Mouse (Mus musculus) heart, embryonic 16.5 days (tissue): ENCODE data around the gene Habp2. TPM values are rescaled to one million over a fixed set of nuclear protein-coding genes. Genes with fewer than 3 reads are reported as not detected.

Source experiments
- ATAC-seq: fragments of 200-750 bp; cut with Nextera tagmentation; replicated peaks from 2 replicates; pipeline ENCODE4 v1.8.0; 2017; ENCODE audit warnings: moderate number of reproducible peaks; ENCODE audit not compliant: insufficient read depth, low FRiP score; ENCODE audit errors: extremely low read depth
- H3K27ac ChIP-seq: fragments of 300-500 bp; sonication (generic); 2 replicates; pipeline ENCODE4 v1.5.1; 2014; ENCODE audit warnings: mild to moderate bottlenecking, low read length, control low read depth, moderate library complexity
- H3K27me3 ChIP-seq: fragments of 300-500 bp; sonication (generic); 2 replicates; pipeline ENCODE4 v1.6.1; 2014; ENCODE audit warnings: low read length, mixed read lengths; ENCODE audit not compliant: control insufficient read depth, insufficient read depth
- H3K36me3 ChIP-seq: fragments of 300-500 bp; sonication (generic); 2 replicates; pipeline ENCODE4 v1.6.1; 2014; ENCODE audit not compliant: control insufficient read depth, insufficient read depth
- H3K4me1 ChIP-seq: fragments of 300-500 bp; sonication (generic); 2 replicates; pipeline ENCODE4 v1.6.1; 2014; ENCODE audit warnings: low read length, mixed read lengths; ENCODE audit not compliant: control insufficient read depth, insufficient read depth
- H3K4me2 ChIP-seq: fragments of 300-500 bp; sonication (generic); 2 replicates; pipeline ENCODE4 v1.6.1; 2014; ENCODE audit warnings: low read depth, mild to moderate bottlenecking, control low read depth, low read length
- H3K4me3 ChIP-seq: fragments of 300-500 bp; sonication (generic); 2 replicates; pipeline ENCODE4 v1.5.1; 2014; ENCODE audit warnings: mild to moderate bottlenecking, control low read depth, low read length
- H3K9ac ChIP-seq: fragments of 300-500 bp; sonication (generic); 2 replicates; pipeline ENCODE4 v1.6.1; 2014; ENCODE audit warnings: low read length, control low read depth
- H3K9me3 ChIP-seq: fragments of 300-500 bp; sonication (generic); replicated peaks from 2 replicates; pipeline ENCODE4 v1.6.1; 2016; ENCODE audit warnings: low read length; ENCODE audit not compliant: control insufficient read depth
- WGBS: fragments of 180-500 bp; shearing (Covaris S2); extraction: QIAGEN DNeasy Blood & Tissue Kit; methylation state at CpG from one replicate; pipeline ENCODE4 v1.1.7; 2014; 5-methylcytosine and 5-hydroxymethylcytosine counted together
- polyA plus RNA-seq: library from polyadenylated mRNA; unstranded; fragments of >200 nt; fragmentation: Nextera tagmentation; extraction: Ambion mirVana; gene quantifications from 2 replicates; pipeline ENCODE4 v1.2.1, GENCODE M21; 2015

The Habp2 gene
- polyA plus RNA-seq, 1 experiment from 2014 or later: 2.2 TPM

DNA sequence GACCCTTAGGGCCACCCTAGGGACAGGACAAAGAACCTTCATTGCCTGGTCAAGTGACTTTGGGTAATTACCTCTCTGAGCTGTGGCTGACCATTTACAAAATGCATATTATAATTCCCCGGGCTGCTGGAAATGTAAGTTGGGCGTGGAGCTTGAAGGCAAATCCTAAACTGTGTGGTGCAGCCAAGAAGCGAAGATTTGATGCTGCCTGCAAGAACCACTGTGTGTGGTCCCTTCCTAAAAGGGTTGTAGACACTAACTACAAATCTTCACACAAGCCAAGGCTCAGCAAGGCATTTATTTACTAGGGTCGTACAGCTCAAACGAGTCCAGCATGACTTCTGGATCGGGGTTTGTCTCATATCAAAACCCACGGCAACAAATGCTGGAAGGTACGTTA, 77.6 kb downstream of the Habp2 start:
- ATAC-seq: no peak
- H3K4me2 ChIP-seq: no peak overlapping the region
- no peak overlapping the region for H3K4me3 ChIP-seq
- H3K4me1 ChIP-seq: peaks cover 4% of the 10 kb centered on the region; the same call in 1 of the 2 replicates
- 83% methylated on average over 8 of the region's 8 CpGs for WGBS
- H3K9me3 ChIP-seq: no peaks in the 10 kb centered on the region
- H3K27ac ChIP-seq: no peak overlapping the region
- H3K36me3 ChIP-seq: peaks cover 27% of the 10 kb centered on the region
- no peak overlapping the region for H3K9ac ChIP-seq
- H3K27me3 ChIP-seq: no peaks in the 10 kb centered on the region

GRCm38 (mm10) chr19:56366168-56366567, 79.2 kb downstream of the Habp2 start:
- Histone ChIP-seq H3K36me3 (peaks cover 31% of the 10 kb centered on the region), H3K27ac (no peak overlapping the region), H3K4me3 (no peak overlapping the region), H3K4me2 (no peak overlapping the region), H3K9me3 (no peaks in the 10 kb centered on the region), H3K9ac (no peak overlapping the region), H3K27me3 (no peaks in the 10 kb centered on the region), H3K4me1 (peaks cover 4% of the 10 kb centered on the region; the same call in 1 of the 2 replicates)
- no peak for ATAC-seq
- 81% methylated on average over 11 of the region's 11 CpGs for WGBS

DNA sequence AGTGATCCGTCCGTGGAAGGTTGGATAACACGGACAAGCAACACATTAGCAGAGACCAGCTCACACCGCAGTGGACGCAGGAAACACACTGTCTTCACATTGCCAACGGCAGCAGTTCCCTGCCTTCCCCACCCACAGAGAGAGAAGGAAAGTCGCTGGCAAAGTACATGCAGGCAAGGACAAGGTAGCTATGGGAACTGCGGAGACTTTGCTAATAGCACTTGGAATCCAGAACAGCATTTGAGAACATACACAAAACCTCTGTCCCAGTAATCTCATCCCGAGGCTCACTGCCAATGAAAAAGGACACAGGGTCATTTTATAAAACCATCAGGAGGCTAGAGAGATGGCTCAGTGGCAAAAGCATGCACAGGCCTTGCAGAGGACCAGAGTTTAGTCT, 79.7 kb downstream of the Habp2 start:
- Histone ChIP-seq H3K36me3 (peaks cover 28% of the 10 kb centered on the region), H3K9me3 (no peaks in the 10 kb centered on the region), H3K27me3 (no peaks in the 10 kb centered on the region), H3K4me1 (peaks cover 4% of the 10 kb centered on the region; the same call in 1 of the 2 replicates), H3K4me2 (no peak overlapping the region), H3K4me3 (no peak overlapping the region), H3K27ac (no peak overlapping the region), H3K9ac (no peak overlapping the region)
- ATAC-seq: no peak
- WGBS: 61% methylated on average over 9 of the region's 9 CpGs

DNA sequence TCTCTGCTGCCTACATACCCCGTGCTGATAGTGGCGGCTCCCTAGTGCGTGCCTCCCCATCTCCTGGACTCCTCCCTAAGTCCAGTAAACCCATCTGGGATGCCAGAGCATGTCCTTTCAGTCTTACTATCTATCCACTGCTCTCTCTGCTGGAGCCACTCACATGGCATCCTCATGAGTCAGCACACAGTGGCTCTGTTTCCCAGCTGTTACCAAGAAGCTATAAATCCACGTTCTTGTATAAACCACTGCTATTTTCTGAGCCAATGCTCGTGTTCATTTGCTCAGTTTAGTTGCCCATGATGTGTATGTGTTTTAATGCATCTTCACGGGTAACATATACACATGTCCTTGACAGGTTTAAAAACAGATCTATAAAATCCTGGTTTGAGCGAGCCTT, 80.8 kb downstream of the Habp2 start:
- no peaks in the 10 kb centered on the region for H3K9me3 ChIP-seq
- H3K4me2 ChIP-seq: no peak overlapping the region
- peaks cover 23% of the 10 kb centered on the region for H3K36me3 ChIP-seq
- H3K27ac ChIP-seq: no peak overlapping the region
- 73% methylated on average over 7 of the region's 7 CpGs for WGBS
- H3K27me3 ChIP-seq: no peaks in the 10 kb centered on the region
- no peak overlapping the region for H3K9ac ChIP-seq
- no peak for ATAC-seq
- H3K4me1 ChIP-seq: peaks cover 4% of the 10 kb centered on the region; the same call in 1 of the 2 replicates
- H3K4me3 ChIP-seq: no peak overlapping the region

- H3K9ac ChIP-seq: no peak overlapping the region
- H3K4me1 ChIP-seq: peaks cover 4% of the 10 kb centered on the region; the same call in 1 of the 2 replicates
- no peaks in the 10 kb centered on the region for H3K9me3 ChIP-seq
- H3K4me3 ChIP-seq: no peak overlapping the region
- 84% methylated on average over 7 of the region's 7 CpGs for WGBS
- no peak overlapping the region for H3K27ac ChIP-seq
- no peaks in the 10 kb centered on the region for H3K27me3 ChIP-seq
- H3K36me3 ChIP-seq: peaks cover 21% of the 10 kb centered on the region
- ATAC-seq: no peak
- no peak overlapping the region for H3K4me2 ChIP-seq
Measured at GRCm38 (mm10) chr19:56368912-56369311, 82.0 kb downstream of the Habp2 start.

Other genes with a start within 250 kb of the Habp2 start
- 49.4 and 52.0 TPM in 2 replicates for gene Nrap, start 102.9 kb downstream of the Habp2 start, polyA plus RNA-seq
- gene Casp7, start 110.0 kb downstream of the Habp2 start, polyA plus RNA-seq: 27.8 and 33.2 TPM in 2 replicates
- gene Plekhs1, start 174.5 kb downstream of the Habp2 start, polyA plus RNA-seq: 0.06 and 0.09 TPM in 2 replicates